In the genomic region with DNA sequence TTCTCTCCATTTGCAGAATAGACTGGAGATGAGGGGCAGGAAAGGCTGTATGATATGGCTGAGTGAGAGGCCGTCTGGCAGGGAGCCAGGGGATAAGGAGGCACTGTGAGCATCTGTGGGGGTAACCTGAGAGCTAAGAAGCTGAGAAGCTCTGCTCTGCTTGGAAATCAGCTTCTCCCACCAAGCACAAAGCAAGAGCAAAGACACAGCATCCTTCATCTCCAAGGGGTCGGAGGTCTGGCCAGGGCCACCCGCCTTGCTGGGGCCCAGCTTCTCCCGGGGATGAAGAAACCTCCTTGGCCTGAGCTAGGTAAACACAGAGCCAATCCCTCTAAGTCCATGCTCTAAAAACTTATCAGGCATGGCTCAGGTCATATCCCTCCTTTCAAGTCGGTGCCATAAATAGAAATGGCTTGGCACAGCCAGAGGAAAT, we compare ENCODE assay signal across 12 mouse cellular contexts. TPM values are rescaled to one million over a fixed set of nuclear protein-coding genes. Genes with fewer than 3 reads are reported as not detected.
DNase-seq lines count a peak whose midpoint lies in the region; ATAC-seq lines count a peak whose summit lies in the region.
"Had no signal": no experiment of that assay in that cellular context is flagged by ENCODE, and none has a peak within 500 bp of the region (broad histone marks: within the 10 kb centered on the region; RNA-seq: fewer than 3 reads in every experiment).

No protein-coding gene starts in this region.

- ATAC-seq in activated CD4-positive, CD25-positive, alpha-beta regulatory T cell, adult 4 months, result no peak

- intact Hi-C loops in heart, postnatal 25 days (cut with DNase I), result loop anchor here (10.0 kb wide), 1 partner anchor 70 kb away; no protein-coding TSS in a partner anchor

- DNase-seq in heart, adult 11 months, result peak; percentile 93
- DNase-seq in heart, postnatal 25 days (ENCODE audit: low spot score), result no peak
- DNase-seq in retina, postnatal 1 day, result peak; percentile 38
- no peak for DNase-seq in retina, embryonic 14.5 days (ENCODE audit: low spot score)
- DNase-seq in heart, postnatal 4 days, result peak; percentile 40
- no peak for DNase-seq in frontal cortex, postnatal 36 days (ENCODE audit: low spot score in 2 of 2)
- no peak for DNase-seq in cerebellum, adult 11-12 months
- DNase-seq: right cerebral cortex, postnatal 14 days had no signal

RNA-seq across cellular contexts. Expression of a gene that starts 36.1 kb away (rescaled TPM):
- under 1 TPM; 0.21 to 0.36 TPM for total RNA-seq in heart, postnatal 25 days (2021)
- under 1 TPM; 0.62 to 0.83 TPM for total RNA-seq in heart, postnatal 4 days (2021)
- not detected for polyA plus RNA-seq in activated CD4-positive, CD25-positive, alpha-beta regulatory T cell, adult 4 months (2017; shearing (Covaris generic))
- polyA plus RNA-seq: midbrain, postnatal 0 days had no signal

RNA-seq across cellular contexts. Expression of a gene that starts 46.8 kb away (rescaled TPM):
- total RNA-seq in heart, postnatal 25 days (2021), result 10 to 100 TPM; 10.5 to 13.4 TPM
- 10 to 100 TPM; 16.4 to 17.6 TPM for total RNA-seq in heart, postnatal 4 days (2021)
- polyA plus RNA-seq in activated CD4-positive, CD25-positive, alpha-beta regulatory T cell, adult 4 months (2017; shearing (Covaris generic)), result 10 to 100 TPM in 1 of 2 experiments, 1 to 10 TPM in 1; 9.6 to 12.0 TPM

RNA-seq across cellular contexts. Expression of a gene that starts 55.6 kb away (rescaled TPM):
- total RNA-seq in heart, postnatal 25 days (2021), result not detected
- total RNA-seq in heart, postnatal 4 days (2021), result not detected
- not detected for polyA plus RNA-seq in activated CD4-positive, CD25-positive, alpha-beta regulatory T cell, adult 4 months (2017; shearing (Covaris generic))
- total RNA-seq: heart, postnatal 36 days; left cerebral cortex, postnatal 25 days; midbrain, postnatal 0 days had no signal
- polyA plus RNA-seq: midbrain, postnatal 0 days had no signal

Comparison
In these comparisons a context has a peak if more than half of its experiments do, and no peak if none do; other contexts are left out.
1. DNase-seq: peak in heart, adult 11 months (single experiment), retina, postnatal 1 day (single experiment) and heart, postnatal 4 days (single experiment); none in heart, postnatal 25 days (single experiment), retina, embryonic 14.5 days (single experiment), frontal cortex, postnatal 36 days (0 of 2) and cerebellum, adult 11-12 months (single experiment).